Mouse (Mus musculus) lung, adult 2 months (tissue): ENCODE measurements around the gene Slc41a3.

Experiments
- CTCF ChIP-seq: fragments of 200-500 bp; IDR thresholded peaks from 2 replicates; pipeline ENCODE4 v1.5.1; 2011; ENCODE audit warnings: mild to moderate bottlenecking, low read length, control low read depth; ENCODE audit not compliant: insufficient read depth
- POLR2A ChIP-seq: fragments of 200-500 bp; IDR thresholded peaks from 2 replicates; pipeline ENCODE4 v1.6.1; 2011; ENCODE audit warnings: low read depth, mild to moderate bottlenecking, control low read depth, low read length, borderline replicate concordance; ENCODE audit errors: extremely low read depth

- TF ChIP-seq CTCF, result peak; percentile 89
- TF ChIP-seq POLR2A, result no peak
Measured at GRCm38 (mm10) chr6:90653736-90654135, 49.2 kb downstream of the Slc41a3 start.
